Mouse (Mus musculus): Measurements from ENCODE around the gene 1700021F05Rik.

1700021F05Rik gene

GRCm38 (mm10) chr10:43482021-43482420 lies 58.8 kb downstream of the 1700021F05Rik start:
- DNase-seq (ENCODE audit: low read depth): no peak

GRCm38 (mm10) chr10:43481179-43481578 lies 59.6 kb downstream of the 1700021F05Rik start:
- DNase-seq (ENCODE audit: low read depth): no peak

GRCm38 (mm10) chr10:43480227-43480849 lies 60.5 kb downstream of the 1700021F05Rik start:
- DNase-seq (ENCODE audit: low read depth): peak; percentile 30

- peak; percentile 76 for DNase-seq (ENCODE audit: low read depth)
Measured at GRCm38 (mm10) chr10:43479436-43480157, 61.2 kb downstream of the 1700021F05Rik start.

GRCm38 (mm10) chr10:43478751-43479435 lies 61.9 kb downstream of the 1700021F05Rik start, which contains the start of gene Bend3:
Gene Bend3, plus strand, starts transcription at chr10:43478831.
- DNase-seq (ENCODE audit: low read depth): peak; percentile 63

- peak; percentile 90 for DNase-seq (ENCODE audit: low read depth)
Measured at GRCm38 (mm10) chr10:43477865-43478681, 62.7 kb downstream of the 1700021F05Rik start.

DNA sequence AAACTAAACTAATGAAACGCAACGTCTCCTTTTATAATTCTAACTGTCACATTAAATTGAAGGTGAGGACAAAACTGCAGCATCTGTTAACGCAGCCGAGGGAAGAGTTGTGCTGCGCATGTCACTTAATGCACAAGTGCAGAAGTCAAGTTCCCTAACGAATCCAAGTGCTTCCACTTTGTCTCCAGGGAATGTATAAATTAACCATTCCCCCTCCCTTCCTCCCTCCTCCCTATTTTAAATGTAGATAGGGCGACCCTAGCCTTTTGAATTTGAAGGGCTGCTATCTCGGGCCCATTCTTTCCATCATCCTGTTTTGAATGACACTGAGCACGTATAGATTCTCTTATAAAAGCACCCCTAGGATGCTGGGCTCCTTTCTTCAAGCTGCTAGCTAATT lies 63.3 kb downstream of the 1700021F05Rik start:
- no peak for DNase-seq (ENCODE audit: low read depth)

- peak; percentile 77 for DNase-seq (ENCODE audit: low read depth)
Measured at GRCm38 (mm10) chr10:43475376-43475775, 65.4 kb downstream of the 1700021F05Rik start.

All from 416B (cell line).